Mouse (Mus musculus) lung, adult 2 months (tissue): ENCODE data around the gene Coro6.

Experiments
- CTCF ChIP-seq: fragments of 200-500 bp; IDR thresholded peaks from 2 replicates; pipeline ENCODE4 v1.5.1; 2011; ENCODE audit warnings: mild to moderate bottlenecking, low read length, control low read depth; ENCODE audit not compliant: insufficient read depth
- POLR2A ChIP-seq: fragments of 200-500 bp; IDR thresholded peaks from 2 replicates; pipeline ENCODE4 v1.6.1; 2011; ENCODE audit warnings: low read depth, mild to moderate bottlenecking, control low read depth, low read length, borderline replicate concordance; ENCODE audit errors: extremely low read depth

GRCm38 (mm10) chr11:77428446-77428845, 33.8 kb upstream of the Coro6 start:
- TF ChIP-seq POLR2A (no peak), CTCF (no peak)
